Mouse (Mus musculus): ENCODE results near the gene Vmn2r37. TPM values are rescaled to one million over a fixed set of nuclear protein-coding genes. Genes with fewer than 3 reads are reported as not detected.
"Not testable (repeated sequence)": the region's sequence is repeated elsewhere in the genome, so short reads cannot be mapped to it uniquely, and the experiment has no call there.

Gene Vmn2r37
- not detected in 2 replicates for polyA plus RNA-seq (2014; fragmentation: Nextera tagmentation; extraction: Ambion mirVana)

GRCm38 (mm10) chr7:9223553-9223952, at the start of gene Vmn2r37:
Vmn2r37 (minus strand) TSS chr7:9223653.
- not testable (repeated sequence) for ATAC-seq (ENCODE audit: insufficient number of reproducible peaks, insufficient read depth, low FRiP score, low read depth); H3K4me3 ChIP-seq (ENCODE audit: low read depth, low read length); H3K27me3 ChIP-seq (ENCODE audit: control insufficient read depth, insufficient read depth, low read length); H3K27ac ChIP-seq (ENCODE audit: low read length); H3K9me3 ChIP-seq (ENCODE audit: control insufficient read depth, low read depth, low read length); H3K4me2 ChIP-seq (replicated peaks; ENCODE audit: low read depth, low read length); H3K9ac ChIP-seq (replicated peaks; ENCODE audit: low read depth, low read length); H3K4me1 ChIP-seq (ENCODE audit: control insufficient read depth, insufficient read depth, low read length); H3K36me3 ChIP-seq (ENCODE audit: control insufficient read depth, insufficient read depth, low read length)
- 41% methylated on average over 1 of the region's 2 CpGs for WGBS

Other genes with a start within 250 kb of the Vmn2r37 start
- gene Vmn2r39, start 192.9 kb downstream of the Vmn2r37 start, polyA plus RNA-seq (2014; fragmentation: Nextera tagmentation; extraction: Ambion mirVana) = not detected in 2 replicates
- not detected in 2 replicates for gene Vmn2r38, start 125.8 kb downstream of the Vmn2r37 start, polyA plus RNA-seq (2014; fragmentation: Nextera tagmentation; extraction: Ambion mirVana)

Data from stomach, embryonic 14.5 days (tissue).